Mouse (Mus musculus) forebrain, embryonic 10.5 days (tissue): ENCODE measurements around the gene Bloc1s3. TPM values are rescaled to one million over a fixed set of nuclear protein-coding genes. Genes with fewer than 3 reads are reported as not detected.
A peak's percentile ranks its signal among the peaks of the same experiment; 100 is the strongest.
"Not testable (repeated sequence)": the region's sequence is repeated elsewhere in the genome, so short reads cannot be mapped to it uniquely, and the experiment has no call there.

ENCODE experiments used
- DNase-seq: peaks from one replicate; pipeline ENCODE4 v3.0.0-alpha.2; 2017; ENCODE audit warnings: low spot score; ENCODE audit errors: extremely low spot score
- H3K27ac ChIP-seq: fragments of 300-500 bp; sonication (generic); 2 replicates; pipeline ENCODE4 v1.5.1; 2016; ENCODE audit warnings: mild to moderate bottlenecking
- H3K27me3 ChIP-seq: fragments of 300-500 bp; sonication (generic); 2 replicates; pipeline ENCODE4 v1.6.1; 2016; ENCODE audit warnings: mild to moderate bottlenecking; ENCODE audit not compliant: poor library complexity, severe bottlenecking
- H3K36me3 ChIP-seq: fragments of 300-500 bp; sonication (generic); replicated peaks from 2 replicates; pipeline ENCODE4 v1.6.1; 2016; ENCODE audit warnings: mild to moderate bottlenecking, moderate library complexity
- H3K4me1 ChIP-seq: fragments of 300-500 bp; sonication (generic); 2 replicates; pipeline ENCODE4 v1.6.1; 2016
- H3K4me3 ChIP-seq: fragments of 300-500 bp; sonication (generic); 2 replicates; pipeline ENCODE4 v1.5.1; 2016; ENCODE audit warnings: mild to moderate bottlenecking, moderate library complexity
- H3K9me3 ChIP-seq: fragments of 300-500 bp; sonication (generic); 2 replicates; pipeline ENCODE4 v1.6.1; 2016; ENCODE audit warnings: mild to moderate bottlenecking, moderate library complexity
- WGBS: fragments of 180-500 bp; shearing (Covaris S2); methylation state at CpG from one replicate; pipeline ENCODE4 v1.1.7; 2016; 5-methylcytosine and 5-hydroxymethylcytosine counted together
- polyA plus RNA-seq: library from polyadenylated mRNA; unstranded; fragments of >200 nt; fragmentation: Nextera tagmentation; extraction: Ambion mirVana; gene quantifications from 2 replicates; pipeline ENCODE4 v1.2.1, GENCODE M21; 2016

The Bloc1s3 gene
- polyA plus RNA-seq, 1 experiment from 2014 or later, result 2.1 TPM

GRCm38 (mm10) chr7:19534676-19535075 lies 26.5 kb upstream of the Bloc1s3 start:
- Histone ChIP-seq H3K27me3 (no peaks in the 10 kb centered on the region), H3K27ac (no peak overlapping the region), H3K36me3 (peaks cover 80% of the 10 kb centered on the region), H3K4me1 (no peaks in the 10 kb centered on the region), H3K4me3 (no peak overlapping the region), H3K9me3 (no peaks in the 10 kb centered on the region)
- 94% methylated on average over 10 of the region's 10 CpGs for WGBS
- DNase-seq, result no peak

- no peaks in the 10 kb centered on the region for H3K4me1 ChIP-seq
- no peak overlapping the region for H3K27ac ChIP-seq
- 93% methylated on average over 14 of the region's 14 CpGs for WGBS
- H3K4me3 ChIP-seq, result no peak overlapping the region
- no peaks in the 10 kb centered on the region for H3K27me3 ChIP-seq
- no peaks in the 10 kb centered on the region for H3K9me3 ChIP-seq
- peaks cover 83% of the 10 kb centered on the region for H3K36me3 ChIP-seq
- no peak for DNase-seq
Observed at GRCm38 (mm10) chr7:19532240-19532639, 24.1 kb upstream of the Bloc1s3 start.

GRCm38 (mm10) chr7:19531077-19531476 lies 22.9 kb upstream of the Bloc1s3 start:
- H3K27ac ChIP-seq, result no peak overlapping the region
- H3K36me3 ChIP-seq, result peaks cover 78% of the 10 kb centered on the region
- H3K4me1 ChIP-seq, result no peaks in the 10 kb centered on the region
- WGBS, result 87% methylated on average over 10 of the region's 10 CpGs
- peaks cover 3% of the 10 kb centered on the region for H3K27me3 ChIP-seq
- H3K9me3 ChIP-seq, result no peaks in the 10 kb centered on the region
- DNase-seq, result no peak
- no peak overlapping the region for H3K4me3 ChIP-seq

- Histone ChIP-seq H3K27me3 (peaks cover 63% of the 10 kb centered on the region), H3K4me1 (peaks cover 25% of the 10 kb centered on the region), H3K4me3 (no peak overlapping the region), H3K27ac (no peak overlapping the region), H3K9me3 (no peaks in the 10 kb centered on the region), H3K36me3 (peaks cover 18% of the 10 kb centered on the region)
- no peak for DNase-seq
- 63% methylated on average over 2 of the region's 2 CpGs for WGBS
Observed at GRCm38 (mm10) chr7:19525105-19525481, 16.9 kb upstream of the Bloc1s3 start.

- H3K9me3 ChIP-seq, result no peaks in the 10 kb centered on the region
- H3K27ac ChIP-seq, result peak overlapping the region; percentile 66; the same call in 1 of the 2 replicates
- peaks cover 13% of the 10 kb centered on the region for H3K36me3 ChIP-seq
- whole genome bisulfite sequencing, result 12% methylated on average over 24 of the region's 24 CpGs
- peaks cover 68% of the 10 kb centered on the region for H3K27me3 ChIP-seq
- peaks cover 30% of the 10 kb centered on the region for H3K4me1 ChIP-seq
- peak overlapping the region; percentile 55 for H3K4me3 ChIP-seq
- DNase-seq, result no peak
Observed at GRCm38 (mm10) chr7:19524420-19525104, 16.4 kb upstream of the Bloc1s3 start.

GRCm38 (mm10) chr7:19523757-19524419 lies 15.7 kb upstream of the Bloc1s3 start:
- 1% methylated on average over 64 of the region's 64 CpGs for WGBS
- peaks cover 31% of the 10 kb centered on the region for H3K4me1 ChIP-seq
- no peaks in the 10 kb centered on the region for H3K9me3 ChIP-seq
- peaks cover 75% of the 10 kb centered on the region for H3K27me3 ChIP-seq
- peak overlapping the region; percentile 55 for H3K4me3 ChIP-seq
- H3K36me3 ChIP-seq, result peaks cover 6% of the 10 kb centered on the region
- H3K27ac ChIP-seq, result peak overlapping the region; percentile 66
- DNase-seq, result peak; percentile 73

- H3K27ac ChIP-seq, result no peak overlapping the region
- peaks cover 31% of the 10 kb centered on the region for H3K4me1 ChIP-seq
- 17% methylated on average over 72 of the region's 72 CpGs for WGBS
- H3K27me3 ChIP-seq, result peaks cover 82% of the 10 kb centered on the region
- H3K9me3 ChIP-seq, result no peaks in the 10 kb centered on the region
- DNase-seq, result no peak
- no peaks in the 10 kb centered on the region; the same call in 1 of the 2 replicates for H3K36me3 ChIP-seq
- peak overlapping the region; percentile 55 for H3K4me3 ChIP-seq
Observed at GRCm38 (mm10) chr7:19523017-19523756, 15.0 kb upstream of the Bloc1s3 start.

- Histone ChIP-seq H3K4me1 (peaks cover 40% of the 10 kb centered on the region), H3K9me3 (no peaks in the 10 kb centered on the region), H3K27ac (peak overlapping the region; percentile 51), H3K36me3 (no peaks in the 10 kb centered on the region), H3K27me3 (peaks cover 100% of the 10 kb centered on the region), H3K4me3 (peak overlapping the region; percentile 44)
- WGBS, result 5% methylated on average over 23 of the region's 23 CpGs
- no peak for DNase-seq
Observed at GRCm38 (mm10) chr7:19520032-19520431, 11.9 kb upstream of the Bloc1s3 start.

GRCm38 (mm10) chr7:19517652-19518365 lies 9.6 kb upstream of the Bloc1s3 start, which contains the start of gene Nkpd1:
Gene Nkpd1, plus strand, starts transcription at chr7:19517838.
- WGBS, result 5% methylated on average over 29 of the region's 29 CpGs
- H3K4me3 ChIP-seq, result peak within 1 kb of the TSS; percentile 47
- H3K9me3 ChIP-seq, result no peaks in the 10 kb centered on the region
- peaks cover 77% of the 10 kb centered on the region for H3K27me3 ChIP-seq
- H3K36me3 ChIP-seq, result no peaks in the 10 kb centered on the region
- H3K4me1 ChIP-seq, result peaks cover 26% of the 10 kb centered on the region
- H3K27ac ChIP-seq, result peak within 1 kb of the TSS; percentile 56; the same call in 1 of the 2 replicates
- no peak for DNase-seq

- 87% methylated on average over 6 of the region's 6 CpGs for WGBS
- no peak overlapping the region for H3K27ac ChIP-seq
- peaks cover 23% of the 10 kb centered on the region for H3K27me3 ChIP-seq
- DNase-seq, result no peak
- H3K4me3 ChIP-seq, result no peak overlapping the region
- H3K9me3 ChIP-seq, result no peaks in the 10 kb centered on the region
- peaks cover 27% of the 10 kb centered on the region for H3K4me1 ChIP-seq
- peaks cover 7% of the 10 kb centered on the region; the same call in 1 of the 2 replicates for H3K36me3 ChIP-seq
Observed at GRCm38 (mm10) chr7:19512353-19512752, 4.2 kb upstream of the Bloc1s3 start.

GRCm38 (mm10) chr7:19511934-19512333 lies 3.8 kb upstream of the Bloc1s3 start:
- H3K4me3 ChIP-seq, H3K9me3 ChIP-seq, H3K36me3 ChIP-seq, DNase-seq, H3K27ac ChIP-seq: not testable (repeated sequence)
- WGBS, result 86% methylated on average over 7 of the region's 7 CpGs
- H3K27me3 ChIP-seq, result peaks cover 19% of the 10 kb centered on the region
- peaks cover 28% of the 10 kb centered on the region for H3K4me1 ChIP-seq

GRCm38 (mm10) chr7:19509786-19510185 lies 1.6 kb upstream of the Bloc1s3 start:
- no peak for DNase-seq
- Histone ChIP-seq H3K27me3 (peaks cover 9% of the 10 kb centered on the region; the same call in 1 of the 2 replicates), H3K27ac (no peak overlapping the region), H3K4me3 (peak overlapping the region; percentile 60), H3K4me1 (peaks cover 37% of the 10 kb centered on the region), H3K9me3 (no peaks in the 10 kb centered on the region), H3K36me3 (peaks cover 7% of the 10 kb centered on the region; the same call in 1 of the 2 replicates)
- WGBS, result 91% methylated on average over 7 of the region's 7 CpGs
